Mouse (Mus musculus): ENCODE data around the gene Hist4h4.

- no peak for TF ChIP-seq CTCF (IDR thresholded peaks at IDR 0.05; ENCODE audit: low read depth, low read length)
- TF ChIP-seq GATA1 (IDR thresholded peaks at IDR 0.05; ENCODE audit: borderline replicate concordance, low read length): no peak
- no peak for TF ChIP-seq TAL1 (conservative IDR thresholded peaks at IDR 0.05; ENCODE audit: low read depth, low read length)
- no peak for TF ChIP-seq POLR2AphosphoS5 (IDR thresholded peaks at IDR 0.05; ENCODE audit: insufficient replicate concordance, low read depth, low read length)
These were observed 1.2 kb upstream of the Hist4h4 start for GRCm38 (mm10) chr6:136805409-136805775.
